Mouse (Mus musculus) heart, embryonic 12.5 days (tissue): ENCODE results near the gene Jag2. TPM values are rescaled to one million over a fixed set of nuclear protein-coding genes. Genes with fewer than 3 reads are reported as not detected.

Experiments
- ATAC-seq: fragments of 200-750 bp; cut with Nextera tagmentation; 2 replicates; pipeline ENCODE4 v1.8.0; 2017; ENCODE audit warnings: moderate TSS enrichment, moderate library complexity; ENCODE audit not compliant: insufficient number of reproducible peaks, low FRiP score
- H3K27ac ChIP-seq: fragments of 300-500 bp; sonication (generic); 2 replicates; pipeline ENCODE4 v1.5.1; 2016; ENCODE audit warnings: mild to moderate bottlenecking, moderate library complexity; ENCODE audit not compliant: poor library complexity, severe bottlenecking
- H3K27me3 ChIP-seq: fragments of 300-500 bp; sonication (generic); replicated peaks from 2 replicates; pipeline ENCODE4 v1.6.1; 2016; ENCODE audit warnings: mild to moderate bottlenecking, moderate library complexity
- H3K36me3 ChIP-seq: fragments of 300-500 bp; sonication (generic); 2 replicates; pipeline ENCODE4 v1.6.1; 2016; ENCODE audit warnings: mild to moderate bottlenecking, moderate library complexity
- H3K4me1 ChIP-seq: fragments of 300-500 bp; sonication (generic); replicated peaks from 2 replicates; pipeline ENCODE4 v1.6.1; 2016; ENCODE audit warnings: mild to moderate bottlenecking
- H3K4me2 ChIP-seq: fragments of 300-500 bp; sonication (generic); 2 replicates; pipeline ENCODE4 v1.6.1; 2016; ENCODE audit warnings: mild to moderate bottlenecking, moderate library complexity
- H3K4me3 ChIP-seq: fragments of 300-500 bp; sonication (generic); 2 replicates; pipeline ENCODE4 v1.5.1; 2016; ENCODE audit warnings: mild to moderate bottlenecking
- H3K9ac ChIP-seq: fragments of 300-500 bp; sonication (generic); 2 replicates; pipeline ENCODE4 v1.6.1; 2016; ENCODE audit warnings: mild to moderate bottlenecking, moderate library complexity
- H3K9me3 ChIP-seq: fragments of 300-500 bp; sonication (generic); replicated peaks from 2 replicates; pipeline ENCODE4 v1.6.1; 2016; ENCODE audit warnings: mild to moderate bottlenecking, moderate library complexity
- WGBS: fragments of 180-500 bp; shearing (Covaris S2); methylation state at CpG from one replicate; pipeline ENCODE4 v1.1.7; 2016; 5-methylcytosine and 5-hydroxymethylcytosine counted together
- microRNA-seq: library from miRNA; unstranded; fragments of <30 nt; microRNA quantifications from one replicate; pipeline ENCODE4, GENCODE M21; 2017
- polyA plus RNA-seq: library from polyadenylated mRNA; unstranded; fragments of >200 nt; fragmentation: Nextera tagmentation; extraction: Ambion mirVana; gene quantifications from 2 replicates; pipeline ENCODE4 v1.2.1, GENCODE M21; 2016

Gene Jag2
- polyA plus RNA-seq, 1 experiment from 2014 or later, result 2.6 TPM

GRCm38 (mm10) chr12:112867106-112867674 lies 62.4 kb downstream of the Jag2 start:
- 87% methylated on average over 7 of the region's 7 CpGs for WGBS
- peaks cover 34% of the 10 kb centered on the region for H3K27me3 ChIP-seq
- H3K9ac ChIP-seq, result no peak overlapping the region
- no peak overlapping the region for H3K4me3 ChIP-seq
- no peaks in the 10 kb centered on the region for H3K36me3 ChIP-seq
- H3K9me3 ChIP-seq, result no peaks in the 10 kb centered on the region
- ATAC-seq, result no peak
- H3K4me1 ChIP-seq, result peaks cover 13% of the 10 kb centered on the region
- no peak overlapping the region for H3K27ac ChIP-seq
- H3K4me2 ChIP-seq, result no peak overlapping the region

- Histone ChIP-seq H3K9me3 (no peaks in the 10 kb centered on the region), H3K4me1 (peaks cover 18% of the 10 kb centered on the region), H3K4me3 (no peak overlapping the region), H3K27me3 (peaks cover 28% of the 10 kb centered on the region), H3K27ac (no peak overlapping the region), H3K9ac (no peak overlapping the region), H3K36me3 (no peaks in the 10 kb centered on the region), H3K4me2 (no peak overlapping the region)
- WGBS, result 65% methylated on average over 8 of the region's 8 CpGs
- ATAC-seq, result no peak
Observed at GRCm38 (mm10) chr12:112866467-112867080, 63.0 kb downstream of the Jag2 start.

GRCm38 (mm10) chr12:112864804-112865203 lies 64.8 kb downstream of the Jag2 start:
- Histone ChIP-seq H3K4me1 (peaks cover 11% of the 10 kb centered on the region), H3K9me3 (no peaks in the 10 kb centered on the region), H3K4me2 (no peak overlapping the region), H3K27me3 (peaks cover 16% of the 10 kb centered on the region), H3K4me3 (no peak overlapping the region), H3K36me3 (no peaks in the 10 kb centered on the region), H3K9ac (no peak overlapping the region), H3K27ac (no peak overlapping the region)
- no peak for ATAC-seq
- 79% methylated on average over 7 of the region's 7 CpGs for WGBS

- Histone ChIP-seq H3K27ac (no peak overlapping the region), H3K9me3 (no peaks in the 10 kb centered on the region), H3K9ac (no peak overlapping the region), H3K36me3 (no peaks in the 10 kb centered on the region), H3K4me1 (peaks cover 6% of the 10 kb centered on the region; the same call in 1 of the 2 replicates), H3K4me2 (no peak overlapping the region), H3K27me3 (0 out of 2 replicates have a peak, but pooled peaks cover 1% of the 10 kb centered on the region), H3K4me3 (no peak overlapping the region)
- 62% methylated on average over 9 of the region's 9 CpGs for WGBS
- ATAC-seq, result no peak
Observed at GRCm38 (mm10) chr12:112861911-112862321, 67.7 kb downstream of the Jag2 start.

- H3K27me3 ChIP-seq, result no peaks in the 10 kb centered on the region
- H3K36me3 ChIP-seq, result no peaks in the 10 kb centered on the region
- no peak overlapping the region for H3K4me2 ChIP-seq
- peaks cover 6% of the 10 kb centered on the region; the same call in 1 of the 2 replicates for H3K4me1 ChIP-seq
- WGBS, result 72% methylated on average over 7 of the region's 7 CpGs
- no peaks in the 10 kb centered on the region for H3K9me3 ChIP-seq
- H3K27ac ChIP-seq, result no peak overlapping the region
- no peak; the same call in 1 of the 2 replicates for ATAC-seq
- no peak overlapping the region for H3K9ac ChIP-seq
- H3K4me3 ChIP-seq, result no peak overlapping the region
Observed at GRCm38 (mm10) chr12:112860765-112861164, 68.8 kb downstream of the Jag2 start.

GRCm38 (mm10) chr12:112859930-112860329 lies 69.6 kb downstream of the Jag2 start:
- H3K27me3 ChIP-seq, result no peaks in the 10 kb centered on the region
- H3K9me3 ChIP-seq, result no peaks in the 10 kb centered on the region
- ATAC-seq, result no peak
- WGBS, result 67% methylated on average over 8 of the region's 8 CpGs
- peaks cover 6% of the 10 kb centered on the region; the same call in 1 of the 2 replicates for H3K4me1 ChIP-seq
- no peaks in the 10 kb centered on the region for H3K36me3 ChIP-seq
- no peak overlapping the region for H3K4me3 ChIP-seq
- no peak overlapping the region for H3K9ac ChIP-seq
- H3K4me2 ChIP-seq, result no peak overlapping the region
- no peak overlapping the region for H3K27ac ChIP-seq

GRCm38 (mm10) chr12:112858581-112859336 lies 70.8 kb downstream of the Jag2 start:
- H3K9me3 ChIP-seq, result no peaks in the 10 kb centered on the region
- no peaks in the 10 kb centered on the region for H3K36me3 ChIP-seq
- peaks cover 6% of the 10 kb centered on the region; the same call in 1 of the 2 replicates for H3K4me1 ChIP-seq
- no peaks in the 10 kb centered on the region for H3K27me3 ChIP-seq
- H3K27ac ChIP-seq, result no peak overlapping the region
- H3K4me3 ChIP-seq, result no peak overlapping the region
- no peak for ATAC-seq
- no peak overlapping the region for H3K9ac ChIP-seq
- no peak overlapping the region for H3K4me2 ChIP-seq
- WGBS, result 83% methylated on average over 9 of the region's 9 CpGs

Small RNAs within 50 kb of the gene (microRNA-seq; reads per million reads assigned to microRNA genes)
- gene Mir6941, result not detected

Other genes starting within 250 kb of the Jag2 start
- 7.0 and 7.3 TPM in 2 replicates for gene Cep170b, start 209.3 kb downstream of the Jag2 start, polyA plus RNA-seq
- gene Pld4, start 169.1 kb downstream of the Jag2 start, polyA plus RNA-seq, result 3.0 and 4.2 TPM in 2 replicates
- gene Ahnak2, start 127.1 kb downstream of the Jag2 start, polyA plus RNA-seq, result 1.3 and 1.4 TPM in 2 replicates
- 9.5 and 9.6 TPM in 2 replicates for gene Clba1, start 120.8 kb downstream of the Jag2 start, polyA plus RNA-seq
- gene Cdca4, start 100.4 kb downstream of the Jag2 start, polyA plus RNA-seq, result 47.2 and 49.2 TPM in 2 replicates
- not detected in 2 replicates for gene Gpr132, start 61.5 kb downstream of the Jag2 start, polyA plus RNA-seq
- gene Nudt14, start 12.3 kb upstream of the Jag2 start, polyA plus RNA-seq, result 38.3 and 41.7 TPM in 2 replicates
- 22.4 and 23.0 TPM in 2 replicates for gene Btbd6, start 46.7 kb upstream of the Jag2 start, polyA plus RNA-seq
- 40.3 and 42.9 TPM in 2 replicates for gene Brf1, start 70.9 kb upstream of the Jag2 start, polyA plus RNA-seq
- 10.5 and 12.2 TPM in 2 replicates for gene Pacs2, start 84.7 kb upstream of the Jag2 start, polyA plus RNA-seq
- gene Tex22, start 144.7 kb upstream of the Jag2 start, polyA plus RNA-seq, result not detected in 2 replicates
- gene Mta1, start 168.5 kb upstream of the Jag2 start, polyA plus RNA-seq, result 11.3 and 11.4 TPM in 2 replicates
- gene Crip2, start 210.5 kb upstream of the Jag2 start, polyA plus RNA-seq, result 1,186 and 1,223 TPM in 2 replicates
- gene Crip1, start 216.5 kb upstream of the Jag2 start, polyA plus RNA-seq, result 464 and 485 TPM in 2 replicates
- gene Tedc1, start 226.6 kb upstream of the Jag2 start, polyA plus RNA-seq, result 24.5 and 26.9 TPM in 2 replicates